Mouse (Mus musculus): Measurements from ENCODE around the gene Gm15013. TPM values are rescaled to one million over a fixed set of nuclear protein-coding genes. Genes with fewer than 3 reads are reported as not detected.
"Not testable (repeated sequence)": the region's sequence is repeated elsewhere in the genome, so short reads cannot be mapped to it uniquely, and the experiment has no call there.

Gene Gm15013
- not detected for total RNA-seq (2021)
- long read RNA-seq, experiment 1: 0 reads
- long read RNA-seq, experiment 2: 0 reads

- DNase-seq: no peak
Observed at GRCm38 (mm10) chrX:139714381-139714780, at the start of gene Gm15013. Gm15013 (minus strand) TSS chrX:139714481.

GRCm38 (mm10) chrX:139762546-139762945, 48.3 kb upstream of the Gm15013 start:
- DNase-seq: peak; percentile 20 to 45

- not testable (repeated sequence) for DNase-seq
Observed at GRCm38 (mm10) chrX:139758634-139759033, 44.4 kb upstream of the Gm15013 start.

- peak; percentile 53 to 69 for DNase-seq
Observed at GRCm38 (mm10) chrX:139751855-139752254, 37.6 kb upstream of the Gm15013 start.

- DNase-seq: no peak
Observed at GRCm38 (mm10) chrX:139737066-139737465, 22.8 kb upstream of the Gm15013 start.

GRCm38 (mm10) chrX:139730541-139730940, 16.3 kb upstream of the Gm15013 start:
- no peak for DNase-seq

GRCm38 (mm10) chrX:139722350-139722749, 8.1 kb upstream of the Gm15013 start:
- no peak for DNase-seq

- DNase-seq: peak; percentile 78 to 84
Observed at GRCm38 (mm10) chrX:139684775-139685695, 29.2 kb downstream of the Gm15013 start, which contains the start of gene Tbc1d8b. Tbc1d8b (plus strand) TSS chrX:139684996.

GRCm38 (mm10) chrX:139684410-139684774, 29.9 kb downstream of the Gm15013 start:
- DNase-seq: no peak

- no peak for DNase-seq
Observed at GRCm38 (mm10) chrX:139665829-139666228, 48.5 kb downstream of the Gm15013 start.

Other genes starting within 250 kb of the Gm15013 start
- under 1 TPM; 0.36 to 0.46 TPM for gene D330045A20Rik, start 234.1 kb downstream of the Gm15013 start, total RNA-seq (2021)
- gene Rnf128, start 151.2 kb downstream of the Gm15013 start, total RNA-seq (2021): 10 to 100 TPM; 43.8 to 46.6 TPM
- gene Tbc1d8b, start 29.5 kb downstream of the Gm15013 start, total RNA-seq (2021): 10 to 100 TPM in 1 of 2 experiments, 1 to 10 TPM in 1; 8.3 to 11.7 TPM
- gene Ripply1, start 67.9 kb upstream of the Gm15013 start, total RNA-seq (2021): not detected
- under 1 TPM in 1 of 2 experiments, not detected in 1; 0.17 TPM for gene Cldn2, start 86.3 kb upstream of the Gm15013 start, total RNA-seq (2021)
- 10 to 100 TPM in 1 of 2 experiments, 1 to 10 TPM in 1; 6.1 to 10.6 TPM for gene Morc4, start 157.2 kb upstream of the Gm15013 start, total RNA-seq (2021)

Data from adrenal gland, postnatal 36 days (tissue).